Mouse (Mus musculus): ENCODE measurements around the gene Tas2r135.

DNA sequence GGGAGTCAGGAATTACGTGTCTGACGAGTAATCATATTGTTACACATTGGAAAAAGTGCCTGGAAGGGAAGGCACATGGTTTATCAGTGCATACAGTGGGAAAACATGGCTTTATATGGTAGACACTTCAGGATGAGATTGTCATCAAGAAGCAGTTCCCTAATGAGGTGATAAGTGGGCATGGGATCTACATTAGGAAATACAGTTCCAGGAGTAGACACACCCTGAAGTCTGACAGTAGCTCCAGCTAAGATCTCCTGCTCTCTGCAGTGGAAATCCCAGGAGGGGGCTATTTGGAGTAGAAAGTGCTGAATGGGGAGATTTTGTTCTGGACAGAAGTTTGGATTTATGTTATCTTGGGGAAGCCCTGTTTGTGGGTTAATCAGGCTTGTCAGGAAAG, 36.2 kb downstream of the Tas2r135 start:
- TF ChIP-seq CTCF (IDR thresholded peaks at IDR 0.05; ENCODE audit: control insufficient read depth, insufficient read depth, insufficient replicate concordance, low read depth, low read length) (no peak), POLR2A (IDR thresholded peaks at IDR 0.05; ENCODE audit: control insufficient read depth, low read depth, low read length) (no peak)
